Mouse (Mus musculus) Patski (cell line): ENCODE measurements around the gene Abcf2. TPM values are rescaled to one million over a fixed set of nuclear protein-coding genes. Genes with fewer than 3 reads are reported as not detected.

Experiments
- ATAC-seq: fragments of 100-300 bp; one replicate; pipeline ENCODE4 v1.8.0; 2021
- CTCF ChIA-PET: fragments of 350-600 bp; sonication (Branson Sonifier 250); formaldehyde crosslinking; loops from one replicate; lab custom pipeline; 2022; ENCODE audit warnings: inconsistent platforms; lab: Charles Lee
- POLR2A ChIA-PET: fragments of 350-600 bp; sonication (Branson Sonifier 250); formaldehyde crosslinking; loops from one replicate; lab custom pipeline; 2022; ENCODE audit warnings: antibody characterized with exemption, inconsistent platforms; lab: Charles Lee
- DNase-seq: peaks from one replicate; pipeline ENCODE4 v3.0.0-alpha.2; 2011; ENCODE audit warnings: low read depth, low spot score
- H3K27me3 ChIP-seq: fragments of 371-371 bp; one replicate; pipeline ENCODE4 v1.5.1; 2021
- CTCF ChIP-seq: fragments of 100-300 bp; IDR thresholded peaks from one replicate; pipeline ENCODE4 v1.5.1; 2021
- in situ Hi-C: fragments of 300-500 bp; cut with MboI; formaldehyde crosslinking; loops from 3 replicates; pipeline ENCODE4 v1.11.1; 2018; ENCODE audit warnings: low pct_unique_long_range_greater_than_20kb, mixed read lengths
- polyA plus RNA-seq: library from polyadenylated mRNA; unstranded; gene quantifications from one replicate; pipeline ENCODE4 v1.2.3, GENCODE M21; 2021

Gene Abcf2
- polyA plus RNA-seq, 1 experiment from 2014 or later = 110 TPM

DNA sequence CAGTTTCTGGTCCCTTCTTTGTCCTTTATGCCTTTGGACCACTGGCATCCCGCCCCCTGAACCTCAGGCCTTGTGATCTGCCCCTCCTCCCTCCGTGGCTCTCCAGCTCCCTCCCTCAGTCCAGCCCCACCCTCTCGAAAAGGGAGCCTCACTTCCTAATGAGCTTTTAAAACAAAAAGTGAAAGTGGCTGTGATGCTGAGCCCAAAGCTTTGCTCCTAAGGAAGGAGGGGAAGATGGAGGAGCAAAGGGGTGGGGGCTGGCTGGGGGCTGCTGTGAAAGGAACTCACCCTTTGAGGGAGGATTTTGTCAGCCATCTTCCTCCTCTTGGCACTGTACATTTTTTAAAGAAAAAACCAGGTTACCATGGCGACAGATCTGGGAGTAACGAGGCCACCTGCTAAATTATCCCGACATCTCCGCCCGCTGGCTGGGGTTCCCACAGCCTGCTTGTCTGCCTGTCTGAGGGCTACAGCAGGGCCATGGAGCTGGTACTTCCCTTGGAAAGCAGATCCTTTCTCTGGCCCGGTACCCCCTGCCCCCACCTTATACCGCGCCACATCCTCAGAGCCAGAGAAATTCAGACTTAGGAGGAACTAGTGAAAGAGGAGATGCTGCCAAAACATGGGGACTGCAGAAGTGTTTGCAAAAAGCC is 19.4 kb upstream of the Abcf2 start:
- no peak for ATAC-seq
- ChIA-PET POLR2A (interaction anchor here (1.4 kb wide), 1 partner anchor 10 kb away, joined by 4 read pairs; the partner anchor contains the start of gene Chpf2), CTCF (interaction anchor here (1.0 to 5.6 kb wide), 12 partner anchors 11 to 86 kb away, joined by 3 to 49 read pairs (median 5); partner anchors contain the start of genes Abcf2 and Chpf2)
- in situ Hi-C loops = loop anchor here (5.0 kb wide), 1 partner anchor 51 kb away; no protein-coding TSS in a partner anchor
- DNase-seq = no peak
- TF ChIP-seq CTCF = no peak
- H3K27me3 ChIP-seq = no peaks in the 10 kb centered on the region

DNA sequence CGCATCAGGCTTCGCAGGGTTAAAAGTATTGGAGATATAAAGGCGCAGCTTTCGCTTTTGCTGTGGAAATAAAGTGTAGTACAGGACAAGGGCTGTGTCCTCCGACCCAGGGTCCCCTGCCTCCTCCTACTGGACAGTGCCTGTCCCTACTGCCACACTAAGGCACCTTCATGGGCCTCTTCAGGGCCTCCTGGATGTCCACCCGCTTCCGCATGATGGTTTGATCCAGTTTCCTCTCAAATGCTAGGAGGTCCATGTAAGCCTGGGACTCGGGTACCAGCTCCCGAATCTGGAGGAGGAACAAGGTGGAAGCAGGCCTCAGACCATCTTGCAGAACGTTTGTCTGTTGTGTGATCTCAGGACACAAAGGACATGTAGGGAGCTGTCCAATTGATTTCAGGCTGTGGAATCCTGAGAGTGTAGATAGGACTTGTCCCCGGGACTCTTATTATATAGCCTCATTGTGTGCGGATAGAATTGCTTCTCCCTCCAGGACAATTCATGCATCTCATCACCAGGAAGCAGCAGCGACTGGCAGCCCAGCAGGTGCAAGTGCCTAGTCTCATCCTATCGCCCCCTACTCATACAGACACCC is 18.6 kb upstream of the Abcf2 start:
- POLR2A ChIA-PET = interaction anchor here (1.4 kb wide), 1 partner anchor 10 kb away, joined by 4 read pairs; the partner anchor contains the start of gene Chpf2
- TF ChIP-seq CTCF = no peak
- H3K27me3 ChIP-seq = no peaks in the 10 kb centered on the region
- in situ Hi-C loops = loop anchor here (5.0 kb wide), 1 partner anchor 51 kb away; no protein-coding TSS in a partner anchor
- DNase-seq (no peak), ATAC-seq (no peak)
- CTCF ChIA-PET = interaction anchor here (1.1 to 5.6 kb wide), 6 partner anchors 10 to 85 kb away, joined by 3 to 49 read pairs (median 8); partner anchors contain the start of gene Chpf2

DNA sequence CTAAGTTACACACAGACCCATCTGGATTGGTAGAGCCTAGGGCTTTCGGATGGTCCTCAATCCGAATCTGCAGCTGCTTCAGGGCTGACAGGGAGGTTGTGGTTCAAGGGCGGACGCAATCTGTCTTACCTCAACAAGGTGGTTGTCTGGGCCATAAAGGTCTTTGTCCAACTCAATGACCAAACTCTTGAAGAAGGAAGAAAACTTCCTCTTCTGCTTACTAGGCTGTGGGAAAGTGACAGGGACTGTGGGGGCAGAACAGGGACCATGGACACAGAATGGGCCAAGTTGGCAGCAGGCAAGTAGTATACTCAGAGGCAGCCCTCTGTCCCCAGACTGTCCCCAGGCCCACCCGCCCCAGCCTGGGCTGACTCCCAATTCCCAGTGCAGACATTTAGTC is 18.0 kb upstream of the Abcf2 start:
- in situ Hi-C loops = loop anchor here (5.0 kb wide), 1 partner anchor 52 kb away; no protein-coding TSS in a partner anchor
- no peak for ATAC-seq

DNA sequence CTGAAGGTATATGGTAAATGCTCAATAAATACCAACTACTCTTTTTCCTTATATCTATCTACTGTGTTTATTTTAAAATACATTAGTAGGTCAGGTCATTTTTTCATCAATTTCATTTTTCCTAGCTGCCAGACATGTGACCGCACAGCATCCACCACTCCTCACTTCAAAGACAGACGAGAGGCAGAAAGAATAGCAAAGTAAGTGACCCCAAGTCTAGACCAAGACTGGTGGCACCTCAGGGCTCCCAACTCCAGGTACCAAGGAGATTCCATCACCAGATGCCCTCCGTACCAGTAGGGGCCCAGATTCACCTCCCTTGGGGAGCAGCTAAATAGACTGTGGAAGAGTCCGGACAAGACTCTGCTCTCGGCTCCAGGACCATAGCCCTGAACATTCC is 17.1 kb upstream of the Abcf2 start:
- in situ Hi-C loops = no loop called here
- no peaks in the 10 kb centered on the region for H3K27me3 ChIP-seq
- TF ChIP-seq CTCF = no peak
- POLR2A ChIA-PET = interaction anchor here (0.5 to 1.2 kb wide), 2 partner anchors 10 to 653 kb away, joined by 3 to 6 read pairs; no protein-coding TSS in a partner anchor
- no peak for ATAC-seq
- DNase-seq = no peak
- CTCF ChIA-PET = interaction anchor here (0.9 to 5.6 kb wide), 3 partner anchors 9 to 83 kb away, joined by 3 to 49 read pairs (median 4); partner anchors contain the start of gene Chpf2

More for the DNA sequence above, 18.0 kb upstream of the Abcf2 start:
- H3K27me3 ChIP-seq = no peaks in the 10 kb centered on the region
- ChIA-PET CTCF (interaction anchor here (1.3 to 5.6 kb wide), 3 partner anchors 9 to 29 kb away, joined by 3 to 49 read pairs (median 10); partner anchors contain the start of gene Chpf2), POLR2A (interaction anchor here (1.2 kb wide), 1 partner anchor 11 kb away, joined by 6 read pairs; no protein-coding TSS in a partner anchor)
- TF ChIP-seq CTCF = no peak
- no peak for DNase-seq

DNA sequence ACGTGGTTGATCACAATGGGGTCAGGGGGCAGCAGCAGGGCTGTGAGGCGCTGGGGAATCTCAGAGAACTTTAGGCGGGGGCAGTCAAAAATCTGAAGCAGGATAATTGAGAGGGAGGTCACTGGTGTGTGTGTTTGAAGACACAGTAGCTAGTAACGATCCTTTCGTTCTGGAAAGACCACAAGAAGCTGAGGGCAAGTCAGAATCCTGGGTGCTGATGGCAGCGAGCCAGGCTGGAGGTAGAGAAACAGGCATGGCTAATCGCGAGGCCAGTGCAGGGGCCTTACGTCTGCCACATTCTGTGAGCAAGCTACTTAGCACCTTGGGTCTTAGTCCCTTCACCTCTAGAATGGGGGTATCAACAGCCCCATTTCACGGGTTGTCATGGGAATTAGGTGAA is 16.7 kb upstream of the Abcf2 start:
- ChIA-PET CTCF (interaction anchor here (0.9 to 5.6 kb wide), 3 partner anchors 8 to 83 kb away, joined by 3 to 49 read pairs (median 4); partner anchors contain the start of gene Chpf2), POLR2A (interaction anchor here (0.5 to 1.2 kb wide), 2 partner anchors 10 to 654 kb away, joined by 3 to 6 read pairs; no protein-coding TSS in a partner anchor)
- no peaks in the 10 kb centered on the region for H3K27me3 ChIP-seq
- DNase-seq (no peak), ATAC-seq (no peak)
- TF ChIP-seq CTCF = no peak
- in situ Hi-C loops = no loop called here

DNA sequence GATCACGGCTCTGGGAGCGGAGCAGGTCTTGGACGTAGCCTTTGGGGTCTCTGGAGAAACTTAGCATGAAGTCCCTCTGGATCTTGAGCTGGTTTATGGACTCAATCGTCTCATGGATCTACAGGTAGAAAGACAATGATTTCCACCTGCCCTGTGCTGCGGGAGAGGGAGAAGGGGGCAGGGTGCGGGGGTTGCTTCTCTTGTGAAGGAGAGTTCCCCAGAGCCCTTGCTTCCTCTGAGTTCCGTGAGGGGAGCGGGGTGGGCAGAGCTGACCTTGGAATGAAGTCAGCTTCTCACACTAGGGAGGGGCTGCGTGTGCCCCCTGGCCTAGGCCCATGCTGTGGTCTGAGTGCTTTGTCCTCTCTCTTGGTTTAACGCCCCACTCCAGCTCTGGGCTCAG is 16.0 kb upstream of the Abcf2 start:
- ChIA-PET POLR2A (interaction anchor here (0.8 kb wide), 1 partner anchor 316 kb away, joined by 4 read pairs; no protein-coding TSS in a partner anchor), CTCF (interaction anchor here (0.9 to 5.6 kb wide), 3 partner anchors 7 to 82 kb away, joined by 3 to 49 read pairs (median 4); partner anchors contain the start of gene Chpf2)
- no peak for DNase-seq
- no peak for TF ChIP-seq CTCF
- in situ Hi-C loops = no loop called here
- no peaks in the 10 kb centered on the region for H3K27me3 ChIP-seq
- no peak for ATAC-seq

DNA sequence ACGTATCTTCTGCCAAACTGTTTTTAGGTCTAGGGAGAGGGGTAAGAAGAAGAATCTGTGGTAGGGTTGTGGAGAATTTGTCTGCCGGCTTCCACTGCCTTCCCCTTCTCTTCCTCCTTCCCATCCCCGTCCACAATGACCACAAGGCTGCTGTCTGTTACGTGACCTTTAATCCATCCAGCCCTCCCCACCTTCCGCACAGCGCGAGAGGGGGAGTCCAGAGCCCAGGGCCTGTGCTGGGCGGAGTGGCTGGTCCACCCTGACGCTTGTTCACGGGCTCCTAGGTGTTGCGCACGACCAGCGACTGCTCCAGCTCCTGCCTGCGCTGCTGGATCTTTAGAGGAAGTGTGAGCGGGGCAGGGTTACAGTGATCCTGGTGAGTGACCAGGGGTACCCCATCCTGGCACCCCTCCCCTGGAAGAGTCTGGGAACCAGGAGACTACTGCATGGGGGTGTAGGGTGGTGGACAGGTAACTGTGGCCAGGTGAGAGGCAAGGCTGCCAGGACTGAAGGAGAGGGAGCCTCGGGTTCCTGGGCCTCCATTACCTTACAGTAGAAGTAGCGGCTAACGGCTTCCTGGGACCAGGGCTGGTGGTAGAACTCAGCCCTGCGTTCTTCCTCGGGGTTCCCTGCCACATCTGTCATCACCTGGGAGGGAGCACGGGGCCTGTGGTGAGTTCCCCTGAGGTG is 15.3 kb upstream of the Abcf2 start:
- no peak for DNase-seq
- POLR2A ChIA-PET = interaction anchor here (0.8 kb wide), 1 partner anchor 316 kb away, joined by 4 read pairs; no protein-coding TSS in a partner anchor
- CTCF ChIA-PET = no interaction called here
- no peaks in the 10 kb centered on the region for H3K27me3 ChIP-seq
- in situ Hi-C loops = no loop called here
- ATAC-seq = no peak
- TF ChIP-seq CTCF = no peak

DNA sequence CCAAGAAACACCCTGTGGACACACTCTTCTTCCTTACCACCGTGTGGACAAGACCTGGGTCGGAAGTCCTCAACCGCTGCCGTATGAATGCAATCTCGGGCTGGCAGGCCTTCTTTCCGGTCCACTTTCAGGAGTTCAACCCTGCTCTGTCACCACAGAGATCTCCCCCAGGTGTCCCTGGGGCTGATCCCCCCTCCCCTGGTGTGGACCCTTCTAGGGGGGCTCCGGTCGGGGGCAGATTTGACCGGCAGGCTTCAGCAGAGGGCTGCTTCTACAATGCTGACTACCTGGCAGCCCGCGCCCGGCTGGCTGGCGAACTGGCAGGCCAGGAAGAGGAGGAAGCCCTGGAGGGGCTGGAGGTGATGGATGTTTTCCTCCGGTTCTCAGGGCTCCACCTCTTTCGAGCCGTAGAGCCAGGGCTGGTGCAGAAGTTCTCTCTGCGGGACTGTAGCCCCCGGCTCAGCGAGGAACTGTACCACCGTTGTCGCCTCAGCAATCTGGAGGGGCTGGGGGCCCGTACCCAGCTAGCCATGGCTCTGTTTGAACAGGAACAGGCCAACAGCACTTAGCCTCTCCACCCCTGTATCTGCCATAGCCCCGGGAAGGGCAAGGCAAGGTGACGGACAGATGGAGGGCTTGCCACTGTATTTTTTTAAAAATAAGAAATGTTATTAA is 14.7 kb upstream of the Abcf2 start:
- DNase-seq (no peak), ATAC-seq (no peak)
- TF ChIP-seq CTCF = no peak
- POLR2A ChIA-PET = interaction anchor here (0.9 to 1.6 kb wide), 2 partner anchors 9 to 61 kb away, joined by 3 to 4 read pairs; no protein-coding TSS in a partner anchor
- in situ Hi-C loops = no loop called here
- CTCF ChIA-PET = no interaction called here
- no peaks in the 10 kb centered on the region for H3K27me3 ChIP-seq

DNA sequence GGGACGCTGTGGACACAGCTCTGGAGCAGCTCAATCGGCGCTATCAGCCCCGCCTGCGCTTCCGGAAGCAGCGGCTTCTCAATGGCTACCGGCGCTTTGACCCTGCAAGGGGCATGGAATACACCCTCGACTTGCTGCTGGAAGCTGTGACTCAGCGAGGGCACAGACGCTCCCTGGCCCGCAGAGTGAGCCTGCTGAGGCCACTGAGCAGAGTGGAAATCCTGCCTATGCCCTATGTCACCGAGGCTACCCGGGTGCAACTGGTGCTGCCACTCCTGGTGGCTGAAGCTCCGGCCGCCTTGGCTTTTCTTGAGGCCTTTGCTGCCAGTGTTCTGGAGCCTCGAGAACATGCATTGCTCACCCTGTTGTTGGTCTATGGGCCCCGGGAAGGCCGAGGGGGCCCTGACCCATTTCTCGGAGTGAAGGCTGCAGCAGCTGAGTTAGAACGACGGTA is 14.0 kb upstream of the Abcf2 start:
- POLR2A ChIA-PET = interaction anchor here (0.9 to 1.6 kb wide), 3 partner anchors 10 to 61 kb away, joined by 3 to 4 read pairs (median 3); no protein-coding TSS in a partner anchor
- H3K27me3 ChIP-seq = no peaks in the 10 kb centered on the region
- ATAC-seq = peak; percentile 72
- DNase-seq = no peak
- no peak for TF ChIP-seq CTCF
- in situ Hi-C loops = no loop called here
- CTCF ChIA-PET = no interaction called here
